Mouse (Mus musculus) brain, embryonic 18.5 days (tissue): ENCODE measurements around the gene 1110032F04Rik.

ENCODE experiments used
- DNase-seq: peaks from one replicate; pipeline ENCODE4 v3.0.0-alpha.2; 2012; ENCODE audit warnings: low read depth, low spot score

Gene 1110032F04Rik

GRCm38 (mm10) chr3:68907509-68907908 lies 38.1 kb downstream of the 1110032F04Rik start:
- DNase-seq, result no peak
